Mouse (Mus musculus) liver, postnatal 0 days (tissue): Measurements from ENCODE around the gene Adarb2. TPM values are rescaled to one million over a fixed set of nuclear protein-coding genes. Genes with fewer than 3 reads are reported as not detected.

ENCODE experiments used
- ATAC-seq: fragments of 200-750 bp; cut with Nextera tagmentation; 2 replicates; pipeline ENCODE4 v1.8.0; 2017; ENCODE audit warnings: mild to moderate bottlenecking, moderate library complexity
- DNase-seq: peaks from one replicate; pipeline ENCODE4 v3.0.0-alpha.2; 2016
- H3K27ac ChIP-seq: fragments of 300-500 bp; sonication (generic); 2 replicates; pipeline ENCODE4 v1.5.1; 2014; ENCODE audit warnings: antibody characterized with exemption, moderate library complexity, mild to moderate bottlenecking, low read depth
- H3K27me3 ChIP-seq: fragments of 300-500 bp; sonication (generic); 2 replicates; pipeline ENCODE4 v1.6.1; 2014; ENCODE audit warnings: low read length, control low read depth, mixed read lengths; ENCODE audit not compliant: insufficient read depth
- H3K36me3 ChIP-seq: fragments of 300-500 bp; sonication (generic); replicated peaks from 2 replicates; pipeline ENCODE4 v1.6.1; 2014; ENCODE audit warnings: mild to moderate bottlenecking, control low read depth, low read length, moderate library complexity, mixed read lengths; ENCODE audit not compliant: insufficient read depth
- H3K4me1 ChIP-seq: fragments of 300-500 bp; sonication (generic); 2 replicates; pipeline ENCODE4 v1.6.1; 2014; ENCODE audit warnings: antibody characterized with exemption, mild to moderate bottlenecking, control low read depth; ENCODE audit not compliant: insufficient read depth
- H3K4me2 ChIP-seq: fragments of 300-500 bp; sonication (generic); 2 replicates; pipeline ENCODE4 v1.6.1; 2014; ENCODE audit warnings: low read depth, mild to moderate bottlenecking, low read length, moderate library complexity, mixed read lengths
- H3K4me3 ChIP-seq: fragments of 300-500 bp; sonication (generic); 2 replicates; pipeline ENCODE4 v1.5.1; 2014; ENCODE audit warnings: low read depth, low read length
- H3K9ac ChIP-seq: fragments of 300-500 bp; sonication (generic); replicated peaks from 2 replicates; pipeline ENCODE4 v1.6.1; 2014; ENCODE audit warnings: mild to moderate bottlenecking, moderate library complexity
- H3K9me3 ChIP-seq: fragments of 300-500 bp; sonication (generic); 2 replicates; pipeline ENCODE4 v1.6.1; 2016; ENCODE audit warnings: mild to moderate bottlenecking, control low read depth, low read length, mixed read lengths
- CTCF ChIP-seq: sonication (generic); IDR thresholded peaks from 2 replicates; pipeline ENCODE4 v1.5.1; 2016; ENCODE audit warnings: antibody characterized with exemption, low read depth
- EP300 ChIP-seq: IDR thresholded peaks from 2 replicates; pipeline ENCODE4 v1.6.1; 2016; ENCODE audit warnings: antibody characterized with exemption, low read depth, mild to moderate bottlenecking
- WGBS: fragments of 180-500 bp; shearing (Covaris S2); extraction: QIAGEN DNeasy Blood & Tissue Kit; methylation state at CpG from one replicate; pipeline ENCODE4 v1.1.7; 2014; ENCODE audit not compliant: insufficient replicate concordance; 5-methylcytosine and 5-hydroxymethylcytosine counted together
- polyA plus RNA-seq: library from polyadenylated mRNA; unstranded; fragments of >200 nt; fragmentation: Nextera tagmentation; extraction: Ambion mirVana; gene quantifications from 2 replicates; pipeline ENCODE4 v1.2.1, GENCODE M21; 2015

Gene Adarb2
- polyA plus RNA-seq, 1 experiment from 2014 or later: 0.02 TPM

GRCm38 (mm10) chr13:8210776-8211175, 8.1 kb downstream of the Adarb2 start:
- WGBS: 68% methylated on average over 4 of the region's 4 CpGs
- ATAC-seq: no peak
- no peak overlapping the region for H3K4me2 ChIP-seq
- TF ChIP-seq EP300 (no peak), CTCF (no peak)
- H3K4me1 ChIP-seq: no peaks in the 10 kb centered on the region
- no peaks in the 10 kb centered on the region for H3K27me3 ChIP-seq
- no peaks in the 10 kb centered on the region for H3K9me3 ChIP-seq
- no peaks in the 10 kb centered on the region for H3K36me3 ChIP-seq
- H3K9ac ChIP-seq: no peak overlapping the region
- no peak for DNase-seq
- H3K27ac ChIP-seq: no peak overlapping the region
- no peak overlapping the region for H3K4me3 ChIP-seq

DNA sequence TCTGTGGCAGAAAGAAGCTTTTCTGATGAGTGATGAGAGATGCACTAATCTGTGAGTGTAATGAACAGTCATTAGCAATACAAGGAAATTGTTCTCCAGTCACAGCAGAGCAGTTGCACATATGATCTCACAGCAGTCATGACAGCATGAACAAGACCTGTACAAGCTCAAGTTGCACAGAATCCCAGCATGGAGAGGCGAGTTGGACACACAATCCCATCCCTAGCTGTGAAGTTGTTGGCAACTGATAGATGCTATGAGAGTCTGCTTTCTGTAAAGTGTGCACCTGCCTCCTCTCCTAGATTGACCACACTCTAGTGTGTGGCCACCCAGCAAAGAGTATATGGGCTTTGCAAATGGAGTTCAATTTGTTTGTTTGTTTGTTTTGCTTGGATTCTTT, 36.2 kb downstream of the Adarb2 start:
- no peak overlapping the region for H3K4me3 ChIP-seq
- no peak overlapping the region for H3K9ac ChIP-seq
- H3K4me2 ChIP-seq: no peak overlapping the region
- WGBS: 41% methylated on average over 1 of the region's 1 CpGs
- no peaks in the 10 kb centered on the region for H3K36me3 ChIP-seq
- H3K27me3 ChIP-seq: no peaks in the 10 kb centered on the region
- H3K27ac ChIP-seq: no peak overlapping the region
- no peaks in the 10 kb centered on the region for H3K9me3 ChIP-seq
- no peak for DNase-seq
- no peak for TF ChIP-seq EP300
- TF ChIP-seq CTCF: no peak
- H3K4me1 ChIP-seq: no peaks in the 10 kb centered on the region
- ATAC-seq: no peak

DNA sequence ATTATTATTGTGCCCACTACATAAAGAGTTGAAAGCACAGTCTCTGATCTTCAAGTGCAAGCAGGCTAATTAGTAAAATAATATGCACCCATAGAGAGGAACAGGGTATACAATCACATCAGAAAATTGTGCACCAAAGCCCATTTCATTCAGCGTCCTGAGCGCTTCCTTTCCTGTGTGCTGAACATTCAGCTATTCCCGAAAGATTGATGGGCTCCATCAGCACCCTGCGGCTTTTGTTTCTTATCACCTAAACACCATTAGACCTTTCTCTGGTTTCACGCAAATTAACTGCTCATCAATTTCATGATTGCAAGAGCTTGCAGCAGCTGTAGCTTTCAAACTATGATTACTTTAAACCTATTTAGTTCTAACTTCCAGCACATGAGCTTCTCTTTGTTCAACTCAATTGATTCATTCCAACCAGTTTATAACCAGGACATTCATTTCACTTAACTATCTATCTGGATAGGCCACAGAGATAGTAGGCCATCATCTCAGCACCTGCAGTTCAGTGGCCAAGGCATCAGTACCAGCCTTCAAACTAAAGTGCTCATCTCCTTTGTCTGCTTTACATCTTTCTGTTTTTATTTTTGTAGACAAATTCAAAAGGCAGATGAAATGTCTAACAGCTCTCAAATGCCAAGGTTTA, 45.5 kb downstream of the Adarb2 start:
- no peak overlapping the region for H3K4me3 ChIP-seq
- H3K4me2 ChIP-seq: no peak overlapping the region
- TF ChIP-seq CTCF (no peak), EP300 (no peak)
- H3K27ac ChIP-seq: no peak overlapping the region
- no peaks in the 10 kb centered on the region for H3K36me3 ChIP-seq
- no peak for DNase-seq
- no peaks in the 10 kb centered on the region for H3K27me3 ChIP-seq
- H3K9me3 ChIP-seq: no peaks in the 10 kb centered on the region
- no peaks in the 10 kb centered on the region for H3K4me1 ChIP-seq
- no peak for ATAC-seq
- no peak overlapping the region for H3K9ac ChIP-seq
- WGBS: 74% methylated on average over 5 of the region's 5 CpGs

- Histone ChIP-seq H3K9me3 (0 out of 2 replicates have a peak, but pooled peaks cover 3% of the 10 kb centered on the region), H3K36me3 (no peaks in the 10 kb centered on the region), H3K4me3 (no peak overlapping the region), H3K4me2 (no peak overlapping the region), H3K27ac (no peak overlapping the region), H3K9ac (no peak overlapping the region), H3K4me1 (no peaks in the 10 kb centered on the region), H3K27me3 (no peaks in the 10 kb centered on the region)
- ATAC-seq (no peak), DNase-seq (no peak)
- 62% methylated on average over 4 of the region's 4 CpGs for WGBS
- TF ChIP-seq CTCF (no peak), EP300 (no peak)
Measured at GRCm38 (mm10) chr13:8272158-8272945, 69.7 kb downstream of the Adarb2 start.

- H3K27me3 ChIP-seq: no peaks in the 10 kb centered on the region
- no peak overlapping the region for H3K9ac ChIP-seq
- ATAC-seq (no peak), DNase-seq (no peak)
- TF ChIP-seq EP300: no peak
- no peak for TF ChIP-seq CTCF
- H3K4me2 ChIP-seq: no peak overlapping the region
- H3K4me1 ChIP-seq: no peaks in the 10 kb centered on the region
- H3K4me3 ChIP-seq: no peak overlapping the region
- WGBS: 79% methylated on average over 2 of the region's 2 CpGs
- H3K9me3 ChIP-seq: no peaks in the 10 kb centered on the region
- no peaks in the 10 kb centered on the region for H3K36me3 ChIP-seq
- H3K27ac ChIP-seq: no peak overlapping the region
Measured at GRCm38 (mm10) chr13:8283116-8283515, 80.5 kb downstream of the Adarb2 start.

DNA sequence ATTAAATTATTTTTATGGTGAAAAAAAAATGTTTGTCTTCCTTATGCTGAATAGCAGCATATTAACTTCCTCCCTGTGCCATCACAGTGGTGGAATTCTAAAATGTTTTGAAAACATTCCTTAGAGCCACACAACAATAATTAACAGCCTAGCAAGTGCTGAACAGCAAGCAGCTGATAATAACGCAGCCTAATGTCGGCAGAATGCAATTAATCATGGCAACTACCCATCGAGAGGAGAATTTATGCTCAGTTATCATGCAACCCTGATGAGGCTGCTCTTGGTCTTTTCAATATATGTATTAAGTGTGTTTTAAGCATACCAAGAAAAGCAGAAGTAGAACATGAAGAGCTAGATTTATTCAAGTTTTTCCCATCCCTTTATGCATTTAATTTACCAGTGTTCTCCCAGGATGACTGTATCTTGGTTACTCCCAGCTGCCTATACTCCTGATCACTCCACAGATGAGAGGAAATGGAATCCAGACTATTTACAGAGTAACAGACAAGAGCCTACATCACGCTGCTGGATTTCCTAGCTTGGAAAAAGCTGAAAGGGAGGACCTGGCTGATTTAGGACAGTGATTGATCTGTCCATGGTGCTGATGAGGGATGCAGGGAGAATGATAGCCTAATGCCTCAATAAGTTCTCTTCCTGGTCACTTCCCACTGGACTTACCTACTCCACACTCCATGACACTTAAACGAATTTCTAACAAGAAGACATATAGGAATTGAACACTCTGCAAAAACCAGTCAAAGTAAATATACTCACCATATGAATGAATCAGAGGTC, 113.9 kb downstream of the Adarb2 start:
- no peak overlapping the region for H3K4me3 ChIP-seq
- ATAC-seq (no peak), DNase-seq (no peak)
- 52% methylated on average over 5 of the region's 5 CpGs for WGBS
- no peaks in the 10 kb centered on the region for H3K4me1 ChIP-seq
- H3K27ac ChIP-seq: no peak overlapping the region
- H3K4me2 ChIP-seq: no peak overlapping the region
- no peak for TF ChIP-seq EP300
- TF ChIP-seq CTCF: no peak
- no peaks in the 10 kb centered on the region for H3K36me3 ChIP-seq
- H3K27me3 ChIP-seq: no peaks in the 10 kb centered on the region
- H3K9ac ChIP-seq: no peak overlapping the region
- no peaks in the 10 kb centered on the region for H3K9me3 ChIP-seq
